Mouse (Mus musculus) small intestine, adult 2 months (tissue): ENCODE data around the gene Cfap300. TPM values are rescaled to one million over a fixed set of nuclear protein-coding genes. Genes with fewer than 3 reads are reported as not detected.

ENCODE experiments used
- H3K27ac ChIP-seq: fragments of 200-500 bp; 2 replicates; pipeline ENCODE4 v1.5.1; 2012; ENCODE audit warnings: low read depth, low read length, control low read depth, inconsistent platforms; ENCODE audit not compliant: insufficient read depth
- H3K27me3 ChIP-seq: fragments of 200-500 bp; 2 replicates; pipeline ENCODE4 v1.6.1; 2012; ENCODE audit warnings: mild to moderate bottlenecking, moderate library complexity, low read length, inconsistent platforms; ENCODE audit not compliant: control insufficient read depth, insufficient read depth
- H3K36me3 ChIP-seq: fragments of 200-500 bp; 2 replicates; pipeline ENCODE4 v1.6.1; 2012; ENCODE audit warnings: mild to moderate bottlenecking, low read length, control low read depth, inconsistent platforms; ENCODE audit not compliant: control insufficient read depth, insufficient read depth
- H3K4me1 ChIP-seq: fragments of 200-500 bp; 2 replicates; pipeline ENCODE4 v1.6.1; 2012; ENCODE audit warnings: low read length, inconsistent platforms, mixed read lengths; ENCODE audit not compliant: control insufficient read depth, insufficient read depth, insufficient read length
- H3K4me3 ChIP-seq: fragments of 200-500 bp; 2 replicates; pipeline ENCODE4 v1.5.1; 2012; ENCODE audit warnings: low read depth, mild to moderate bottlenecking, control low read depth, inconsistent platforms, low read length, moderate library complexity
- CTCF ChIP-seq: fragments of 200-500 bp; IDR thresholded peaks from 2 replicates; pipeline ENCODE4 v1.5.1; 2012; ENCODE audit warnings: low read depth, mild to moderate bottlenecking, control low read depth, inconsistent platforms, low read length, moderate library complexity, mixed read lengths; ENCODE audit not compliant: insufficient replicate concordance, insufficient read length; ENCODE audit errors: extremely low read depth
- POLR2A ChIP-seq: fragments of 200-500 bp; IDR thresholded peaks from 2 replicates; pipeline ENCODE4 v1.6.1; 2012; ENCODE audit warnings: low read depth, mild to moderate bottlenecking, control low read depth, inconsistent platforms, low read length, moderate library complexity
- WGBS: fragments of 180-500 bp; shearing (Covaris S2); methylation state at CpG from one replicate; pipeline ENCODE4 v1.1.7; 2018; 5-methylcytosine and 5-hydroxymethylcytosine counted together
- polyA plus RNA-seq: library from polyadenylated mRNA; depleted of rRNA; stranded (reverse); fragments of >200 nt; gene quantifications from 2 replicates; pipeline ENCODE4 v1.2.3, GENCODE M21; 2012; rRNA removed

Gene Cfap300
- polyA plus RNA-seq, 1 experiment = 0.37 TPM

DNA sequence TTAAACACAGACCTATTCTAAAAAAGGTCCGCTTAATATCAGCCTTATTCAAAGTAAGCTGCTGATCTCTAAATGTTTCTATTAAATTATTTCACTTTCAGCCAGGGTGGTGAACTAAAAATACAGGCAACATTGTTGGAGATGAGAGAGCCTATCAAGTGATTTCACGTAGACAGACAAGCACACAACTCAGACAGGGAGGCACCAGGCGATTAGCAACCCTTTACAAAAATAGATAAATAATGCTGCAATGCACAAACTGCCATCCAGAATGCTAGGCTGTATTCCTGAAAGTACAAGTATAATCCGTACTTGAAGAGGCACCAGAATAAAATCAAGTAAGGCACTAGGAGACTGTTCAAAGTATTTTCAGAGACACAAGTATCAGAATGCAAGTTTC is 58.3 kb downstream of the Cfap300 start:
- TF ChIP-seq CTCF = no peak
- no peak for TF ChIP-seq POLR2A
- Histone ChIP-seq H3K27me3 (no peaks in the 10 kb centered on the region), H3K36me3 (peaks cover 13% of the 10 kb centered on the region), H3K27ac (no peak overlapping the region), H3K4me3 (no peak overlapping the region), H3K4me1 (no peaks in the 10 kb centered on the region)
- WGBS = 77% methylated on average over 4 of the region's 4 CpGs

DNA sequence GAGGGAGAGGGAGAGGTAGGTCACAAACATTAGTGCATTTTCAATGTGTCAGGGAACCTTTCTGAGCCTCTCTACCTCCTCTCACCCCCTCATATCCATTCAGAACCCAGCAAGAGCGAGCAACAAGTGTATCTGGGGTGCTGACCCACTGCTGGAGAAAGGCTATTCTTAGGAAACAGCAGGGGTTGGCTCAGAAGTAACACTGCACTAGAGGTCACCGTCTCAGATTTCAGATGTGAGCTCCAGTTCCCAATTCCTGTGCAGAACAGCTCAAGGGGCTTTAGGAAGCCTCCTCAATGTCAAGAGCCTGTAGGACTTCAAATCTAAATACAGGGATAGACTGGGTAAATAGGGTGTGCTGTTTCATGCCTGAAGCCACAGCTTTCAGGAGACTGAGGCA is 59.0 kb downstream of the Cfap300 start:
- peaks cover 13% of the 10 kb centered on the region for H3K36me3 ChIP-seq
- TF ChIP-seq CTCF = no peak
- no peak for TF ChIP-seq POLR2A
- H3K27me3 ChIP-seq = no peaks in the 10 kb centered on the region
- no peak overlapping the region for H3K27ac ChIP-seq
- WGBS = 62% methylated on average over 2 of the region's 2 CpGs
- H3K4me3 ChIP-seq = no peak overlapping the region
- H3K4me1 ChIP-seq = no peaks in the 10 kb centered on the region

DNA sequence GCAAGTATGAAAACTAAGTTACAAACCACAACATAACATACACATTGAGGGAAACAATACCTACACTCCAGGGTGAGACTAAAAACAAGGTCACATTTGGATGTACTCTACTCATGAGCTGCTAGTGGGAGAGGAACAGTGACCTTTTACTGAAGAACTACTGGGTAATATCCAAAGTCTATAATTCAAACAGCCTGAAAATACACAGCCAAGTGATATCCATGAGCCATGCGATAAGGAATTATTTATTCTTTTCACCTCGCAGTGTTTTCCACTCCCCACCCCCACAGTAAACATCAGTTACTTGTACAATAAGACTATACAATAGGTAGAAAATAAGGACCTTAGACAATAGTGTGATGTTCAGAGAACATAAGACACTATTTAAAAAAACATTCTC is 62.5 kb downstream of the Cfap300 start:
- H3K27me3 ChIP-seq = no peaks in the 10 kb centered on the region
- H3K4me3 ChIP-seq = no peak overlapping the region
- H3K27ac ChIP-seq = no peak overlapping the region
- TF ChIP-seq POLR2A = no peak
- TF ChIP-seq CTCF = no peak
- H3K4me1 ChIP-seq = no peaks in the 10 kb centered on the region; the same call in 1 of the 2 replicates
- H3K36me3 ChIP-seq = peaks cover 6% of the 10 kb centered on the region; the same call in 1 of the 2 replicates
- 22% methylated on average over 2 of the region's 2 CpGs for WGBS

DNA sequence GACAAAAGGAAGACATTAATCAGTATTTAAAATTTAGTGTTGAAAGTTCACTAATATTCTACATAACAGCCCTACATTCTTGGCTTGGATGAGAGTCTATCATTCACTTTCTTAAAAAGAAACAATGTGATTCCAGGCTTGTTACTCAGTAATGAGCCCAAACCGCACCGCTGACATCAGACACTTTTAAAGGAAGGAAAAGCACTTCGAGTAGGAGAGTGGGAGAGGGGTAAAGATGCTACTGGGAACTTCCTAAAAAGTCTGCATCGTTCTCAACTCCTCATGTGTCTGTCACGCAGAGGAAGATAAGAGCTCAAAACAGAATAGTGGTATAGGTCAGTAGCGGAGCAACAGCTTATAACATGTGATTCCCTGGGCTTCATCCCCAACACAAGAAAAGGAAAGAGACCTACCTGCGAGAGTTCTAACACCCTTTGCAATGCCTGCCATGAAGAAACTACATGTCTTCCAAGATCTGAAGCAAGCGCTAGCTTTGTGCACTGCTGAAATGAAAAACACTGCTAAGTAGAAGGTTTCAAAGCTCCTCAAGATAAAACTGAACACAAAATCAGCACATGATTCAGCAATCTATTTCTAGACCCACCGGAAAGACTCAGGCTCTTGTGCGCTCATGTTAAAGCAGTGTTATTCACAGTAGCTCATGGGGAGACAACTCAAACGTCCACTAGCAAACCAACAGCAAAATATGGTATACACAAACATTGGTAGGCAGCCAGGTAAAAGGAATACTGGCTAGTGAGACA is 63.3 kb downstream of the Cfap300 start:
- Histone ChIP-seq H3K4me1 (no peaks in the 10 kb centered on the region; the same call in 1 of the 2 replicates), H3K27me3 (no peaks in the 10 kb centered on the region), H3K27ac (no peak overlapping the region), H3K4me3 (no peak overlapping the region), H3K36me3 (peaks cover 6% of the 10 kb centered on the region; the same call in 1 of the 2 replicates)
- 70% methylated on average over 11 of the region's 11 CpGs for WGBS
- TF ChIP-seq POLR2A (no peak), CTCF (no peak)

DNA sequence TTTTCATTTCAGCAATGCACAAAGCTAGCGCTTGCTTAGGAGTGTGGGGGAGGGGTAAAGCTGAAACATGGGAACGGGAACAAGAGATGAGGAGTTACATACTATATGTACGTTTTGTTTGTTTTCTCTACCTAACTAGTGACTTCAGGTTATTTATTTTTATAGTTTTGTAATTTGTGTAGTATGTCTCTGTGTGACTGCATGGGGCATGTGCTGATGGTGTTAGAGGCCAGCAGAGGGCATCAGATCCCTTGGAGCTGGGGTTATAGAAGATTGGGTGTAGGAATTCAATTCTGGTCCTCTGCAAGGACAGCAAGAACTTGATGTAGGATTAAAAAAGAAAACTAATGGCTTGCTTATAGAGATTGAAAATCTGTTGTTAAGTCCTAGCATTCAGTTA is 64.1 kb downstream of the Cfap300 start:
- Histone ChIP-seq H3K36me3 (peaks cover 4% of the 10 kb centered on the region; the same call in 1 of the 2 replicates), H3K4me3 (no peak overlapping the region), H3K27me3 (no peaks in the 10 kb centered on the region), H3K4me1 (no peaks in the 10 kb centered on the region; the same call in 1 of the 2 replicates), H3K27ac (no peak overlapping the region)
- TF ChIP-seq POLR2A (no peak), CTCF (peak; percentile 33; the same call in 1 of the 2 replicates)
- WGBS = 86% methylated on average over 3 of the region's 3 CpGs

DNA sequence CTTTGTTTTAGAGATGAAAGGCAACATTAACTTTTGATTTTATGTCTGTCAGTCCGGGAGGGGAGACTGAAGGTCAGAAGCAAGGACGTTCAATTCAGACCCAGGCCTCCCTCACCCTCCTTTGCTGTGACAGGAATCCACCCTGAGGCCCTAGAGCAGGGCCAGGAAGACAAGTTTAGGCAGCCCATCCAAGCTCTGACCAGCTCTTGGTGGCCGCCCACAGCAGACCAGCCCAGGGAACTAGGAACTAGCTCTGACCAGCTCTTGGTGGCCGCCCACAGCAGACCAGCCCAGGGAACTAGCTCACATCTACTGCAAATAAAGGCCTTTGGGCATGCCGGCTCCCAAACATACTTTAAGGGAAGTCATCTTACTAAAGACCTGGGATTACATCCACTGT is 65.0 kb downstream of the Cfap300 start:
- Histone ChIP-seq H3K27ac (no peak overlapping the region), H3K27me3 (no peaks in the 10 kb centered on the region), H3K4me3 (no peak overlapping the region), H3K4me1 (no peaks in the 10 kb centered on the region; the same call in 1 of the 2 replicates), H3K36me3 (peaks cover 9% of the 10 kb centered on the region; the same call in 1 of the 2 replicates)
- 83% methylated on average over 5 of the region's 5 CpGs for WGBS
- TF ChIP-seq POLR2A (no peak), CTCF (no peak)

DNA sequence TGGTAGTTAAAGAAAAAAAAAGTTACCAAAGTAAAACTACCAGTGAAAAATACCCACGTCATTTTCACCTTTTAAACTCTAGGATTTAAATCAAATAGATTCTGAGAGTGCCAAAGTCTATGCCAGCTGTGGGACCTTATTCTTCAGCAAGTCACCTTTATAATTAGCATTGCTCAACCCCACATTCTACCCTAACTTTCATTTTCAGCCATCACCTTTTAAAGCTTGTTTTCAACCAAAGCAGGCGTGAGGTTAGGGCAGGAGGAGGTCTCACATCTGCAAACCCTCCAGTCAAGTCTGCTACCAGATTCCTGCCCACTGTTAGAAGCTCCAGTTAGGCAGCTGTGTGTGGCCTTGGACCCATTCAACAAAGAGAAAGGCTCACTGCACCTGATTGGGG is 70.6 kb downstream of the Cfap300 start:
- H3K4me3 ChIP-seq = no peak overlapping the region
- no peaks in the 10 kb centered on the region for H3K27me3 ChIP-seq
- H3K27ac ChIP-seq = no peak overlapping the region
- TF ChIP-seq CTCF = no peak
- peaks cover 9% of the 10 kb centered on the region for H3K4me1 ChIP-seq
- WGBS = 64% methylated on average over 2 of the region's 2 CpGs
- peaks cover 5% of the 10 kb centered on the region; the same call in 1 of the 2 replicates for H3K36me3 ChIP-seq

Other genes starting within 250 kb of the Cfap300 start
- gene Birc2, start 205.8 kb downstream of the Cfap300 start, polyA plus RNA-seq = 3.5 and 5.4 TPM in 2 replicates
- gene Birc3, start 169.6 kb downstream of the Cfap300 start, polyA plus RNA-seq = 6.1 and 13.7 TPM in 2 replicates
- gene Yap1, start 38.2 kb downstream of the Cfap300 start, polyA plus RNA-seq = 32.7 and 46.6 TPM in 2 replicates
- gene Cep126, start 91.5 kb upstream of the Cfap300 start, polyA plus RNA-seq = 0.03 and 0.27 TPM in 2 replicates